Mouse (Mus musculus): Measurements from ENCODE around the gene Bin2. TPM values are rescaled to one million over a fixed set of nuclear protein-coding genes. Genes with fewer than 3 reads are reported as not detected.

Bin2 gene
- polyA plus RNA-seq, 1 experiment from 2014 or later: 2.2 TPM

DNA sequence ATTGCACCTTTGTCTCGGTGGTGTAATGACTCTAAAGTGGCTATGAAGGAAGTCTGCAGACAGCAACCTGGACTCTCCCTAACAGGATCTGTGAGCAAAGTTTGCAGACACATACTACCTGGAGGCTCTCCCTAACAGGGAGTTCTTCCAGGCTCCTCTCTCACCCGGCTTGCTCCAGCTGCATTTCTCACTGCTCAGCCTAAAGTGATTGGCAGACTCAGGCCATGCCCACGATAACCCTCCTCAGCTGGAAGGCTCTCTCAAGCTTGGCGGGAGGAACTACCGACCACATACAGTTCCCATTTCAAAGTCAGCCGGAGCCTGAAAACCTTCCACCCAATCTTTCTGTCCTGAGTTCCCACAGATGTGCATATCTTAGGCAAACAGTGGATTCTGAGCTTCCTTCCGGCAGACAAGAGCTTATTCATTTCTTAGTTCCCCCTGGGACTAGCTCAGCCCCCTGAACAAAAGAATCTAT is 3.1 kb downstream of the Bin2 start:
- Histone ChIP-seq H3K9ac (no peak overlapping the region), H3K4me2 (0 out of 2 replicates have a peak overlapping the region, but pooled peaks have one; percentile 11), H3K36me3 (no peaks in the 10 kb centered on the region), H3K4me1 (replicated peaks) (peaks cover 12% of the 10 kb centered on the region), H3K27ac (replicated peaks) (no peak overlapping the region), H3K27me3 (no peaks in the 10 kb centered on the region), H3K9me3 (no peaks in the 10 kb centered on the region), H3K4me3 (no peak overlapping the region)
- WGBS: 11% methylated on average over 7 of the region's 7 CpGs
- ATAC-seq (ENCODE audit: low FRiP score, low read depth): no peak

DNA sequence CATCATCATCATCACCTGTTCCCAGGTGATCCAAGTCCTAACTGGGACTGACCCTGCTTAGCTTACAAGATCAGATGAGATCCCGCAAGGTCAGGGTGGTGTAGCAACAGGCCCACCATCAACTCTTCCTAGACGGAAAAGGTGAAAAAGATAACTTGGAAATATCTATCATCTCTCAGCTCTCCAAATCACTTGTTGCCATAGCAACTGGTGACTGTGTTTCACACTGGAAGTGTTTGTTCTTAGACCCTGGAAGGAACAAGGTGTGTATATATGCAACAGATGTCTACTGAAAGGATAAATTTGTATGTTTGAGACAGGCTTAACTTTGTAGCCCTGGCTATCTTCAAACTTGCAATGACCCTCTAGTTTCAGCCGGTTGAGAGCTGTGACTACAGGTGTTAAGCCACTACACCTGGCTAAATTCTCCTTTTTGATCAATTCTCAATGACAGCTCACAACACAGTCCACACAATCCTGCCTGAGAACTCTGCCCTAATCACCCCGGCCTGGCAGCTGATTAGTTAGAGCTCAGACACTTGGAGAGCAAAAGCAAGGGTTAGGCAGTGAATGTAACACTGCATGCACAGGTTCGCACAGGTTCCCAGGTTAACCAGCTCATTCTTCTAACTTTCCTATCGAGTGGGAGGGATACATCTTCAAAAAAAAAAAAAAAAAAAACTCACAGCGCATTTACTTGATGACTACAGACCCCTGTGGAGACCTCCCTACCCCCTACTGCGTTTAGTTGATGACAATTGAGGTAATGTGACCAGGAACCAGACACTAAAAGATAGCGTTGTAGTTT is 3.7 kb downstream of the Bin2 start:
- H3K4me1 ChIP-seq (replicated peaks): peaks cover 12% of the 10 kb centered on the region
- H3K27ac ChIP-seq (replicated peaks): no peak overlapping the region
- H3K36me3 ChIP-seq: no peaks in the 10 kb centered on the region
- H3K4me3 ChIP-seq: no peak overlapping the region
- 47% methylated on average over 9 of the region's 9 CpGs for WGBS
- H3K9me3 ChIP-seq: no peaks in the 10 kb centered on the region
- no peak overlapping the region for H3K9ac ChIP-seq
- H3K4me2 ChIP-seq: no peak overlapping the region
- no peak for ATAC-seq (ENCODE audit: low FRiP score, low read depth)
- H3K27me3 ChIP-seq: no peaks in the 10 kb centered on the region

DNA sequence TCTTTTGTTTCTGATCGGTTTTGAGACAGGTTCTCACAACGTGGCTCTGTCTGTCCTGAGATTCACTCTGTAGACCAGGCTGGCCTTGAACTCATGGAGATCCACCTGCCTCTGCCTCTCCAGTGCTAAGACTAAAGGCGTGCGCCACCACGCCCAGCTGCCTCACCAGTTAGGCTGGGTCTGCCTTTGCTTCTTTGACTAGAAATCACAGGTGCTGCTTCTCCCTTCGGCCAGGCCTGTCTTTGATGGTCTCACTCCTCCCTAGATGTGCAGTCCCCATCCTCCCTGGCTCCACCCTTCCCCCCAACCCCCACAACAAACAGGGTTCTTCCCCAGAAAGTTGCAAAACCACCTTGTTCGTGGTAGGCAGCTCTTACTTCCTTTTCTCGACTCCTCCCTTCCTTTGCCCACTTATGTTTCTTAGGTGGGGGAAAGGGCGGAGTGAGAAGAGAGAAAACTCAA is 4.5 kb downstream of the Bin2 start:
- ATAC-seq (ENCODE audit: low FRiP score, low read depth): no peak
- Histone ChIP-seq H3K27me3 (no peaks in the 10 kb centered on the region), H3K4me1 (replicated peaks) (peaks cover 12% of the 10 kb centered on the region), H3K9ac (no peak overlapping the region), H3K9me3 (no peaks in the 10 kb centered on the region), H3K36me3 (no peaks in the 10 kb centered on the region), H3K4me2 (no peak overlapping the region), H3K4me3 (no peak overlapping the region), H3K27ac (replicated peaks) (no peak overlapping the region)
- WGBS: 84% methylated on average over 9 of the region's 9 CpGs

DNA sequence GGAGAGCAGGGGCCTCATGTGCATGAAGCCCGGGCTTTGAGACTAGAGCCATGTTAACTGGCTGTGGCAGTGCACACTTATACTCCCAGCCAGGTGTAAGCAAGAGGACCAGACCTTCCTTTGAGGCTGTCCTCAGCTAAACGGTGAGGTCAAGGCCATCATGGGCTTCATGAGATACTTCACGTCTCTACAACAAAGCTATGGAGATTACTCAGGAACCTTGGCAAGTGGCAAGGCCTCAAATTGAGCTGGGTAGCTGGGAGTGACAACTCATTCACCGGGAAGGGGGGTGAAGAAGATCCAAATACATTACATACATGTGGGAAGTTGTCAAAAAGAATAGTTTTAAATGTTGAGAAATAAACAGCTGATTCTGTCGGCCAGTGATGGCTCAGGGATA is 8.5 kb downstream of the Bin2 start:
- WGBS: 90% methylated on average over 5 of the region's 5 CpGs
- H3K36me3 ChIP-seq: no peaks in the 10 kb centered on the region
- H3K9ac ChIP-seq: no peak overlapping the region
- no peaks in the 10 kb centered on the region for H3K27me3 ChIP-seq
- H3K27ac ChIP-seq (replicated peaks): no peak overlapping the region
- H3K4me1 ChIP-seq (replicated peaks): peaks cover 2% of the 10 kb centered on the region; the same call in 1 of the 2 replicates
- H3K4me3 ChIP-seq: no peak overlapping the region
- no peak for ATAC-seq (ENCODE audit: low FRiP score, low read depth)
- no peaks in the 10 kb centered on the region for H3K9me3 ChIP-seq
- H3K4me2 ChIP-seq: no peak overlapping the region

DNA sequence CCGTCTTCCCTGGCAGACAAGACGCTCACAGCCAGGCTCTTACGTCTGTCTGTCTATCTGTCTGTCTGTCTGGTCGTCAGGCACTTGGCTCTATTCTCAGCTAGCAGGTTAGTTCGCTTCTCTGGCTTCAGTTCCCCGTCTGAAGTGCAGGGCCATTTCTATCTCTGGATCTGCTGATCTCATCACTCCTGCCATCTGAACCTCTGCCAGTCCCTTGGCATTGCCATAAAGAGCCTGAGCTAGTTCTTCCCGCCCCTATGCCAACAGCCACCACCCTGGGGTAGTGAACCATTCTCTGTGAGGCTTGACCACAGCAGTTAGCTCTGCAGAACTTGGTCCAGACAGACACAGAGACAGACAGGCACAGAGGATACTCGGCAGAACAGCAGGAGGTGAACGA is 9.0 kb downstream of the Bin2 start:
- Histone ChIP-seq H3K4me3 (no peak overlapping the region), H3K9ac (no peak overlapping the region), H3K27ac (replicated peaks) (no peak overlapping the region), H3K9me3 (no peaks in the 10 kb centered on the region), H3K27me3 (no peaks in the 10 kb centered on the region), H3K4me1 (replicated peaks) (no peaks in the 10 kb centered on the region), H3K4me2 (no peak overlapping the region), H3K36me3 (no peaks in the 10 kb centered on the region)
- 84% methylated on average over 9 of the region's 9 CpGs for WGBS
- ATAC-seq (ENCODE audit: low FRiP score, low read depth): no peak

DNA sequence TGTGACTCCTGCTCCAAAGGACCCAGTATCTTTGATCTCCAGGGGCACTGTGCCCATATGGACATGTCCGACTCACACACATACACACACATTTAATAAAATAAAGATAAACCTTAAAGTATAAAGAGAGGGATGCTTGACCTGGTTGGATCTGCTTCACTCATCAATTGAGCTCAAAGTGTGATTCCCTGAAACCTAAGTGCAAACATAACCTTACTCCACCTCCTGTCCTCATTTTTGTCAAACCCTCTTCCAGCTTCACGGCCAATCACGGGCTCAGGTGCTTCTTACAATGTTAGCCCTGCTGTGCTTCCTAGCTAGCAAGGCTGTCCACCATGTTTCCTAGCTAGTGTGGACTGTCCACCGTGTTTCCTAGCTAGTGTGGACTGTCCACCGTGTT is 14.2 kb downstream of the Bin2 start:
- H3K27ac ChIP-seq (replicated peaks): no peak overlapping the region
- H3K4me3 ChIP-seq: no peak overlapping the region
- no peaks in the 10 kb centered on the region for H3K9me3 ChIP-seq
- no peaks in the 10 kb centered on the region for H3K36me3 ChIP-seq
- H3K9ac ChIP-seq: no peak overlapping the region
- H3K27me3 ChIP-seq: no peaks in the 10 kb centered on the region
- H3K4me1 ChIP-seq (replicated peaks): no peaks in the 10 kb centered on the region
- ATAC-seq (ENCODE audit: low FRiP score, low read depth): no peak
- WGBS: 89% methylated on average over 5 of the region's 5 CpGs
- H3K4me2 ChIP-seq: no peak overlapping the region

DNA sequence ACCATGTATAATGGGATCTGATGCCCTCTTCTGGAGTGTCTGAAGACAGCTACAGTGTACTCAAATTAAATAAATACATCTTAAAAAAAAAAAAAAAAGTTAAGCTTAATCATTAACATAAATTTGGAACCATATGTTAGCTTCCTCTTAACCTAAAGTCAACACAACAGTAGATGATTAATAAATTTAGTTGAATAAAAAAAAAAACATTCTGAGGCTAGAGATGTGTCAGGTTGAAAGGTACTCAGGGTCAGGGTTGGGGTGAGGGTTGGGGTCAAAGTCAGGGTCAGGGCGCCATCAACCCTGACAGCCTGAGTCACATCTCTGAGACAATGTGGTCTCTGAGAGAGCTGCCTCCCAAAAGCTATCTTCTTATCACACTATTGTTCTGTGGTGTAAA is 15.1 kb downstream of the Bin2 start:
- Histone ChIP-seq H3K4me3 (no peak overlapping the region), H3K27me3 (no peaks in the 10 kb centered on the region), H3K36me3 (no peaks in the 10 kb centered on the region), H3K9ac (no peak overlapping the region), H3K27ac (replicated peaks) (no peak overlapping the region), H3K4me2 (no peak overlapping the region), H3K4me1 (replicated peaks) (no peaks in the 10 kb centered on the region), H3K9me3 (no peaks in the 10 kb centered on the region)
- ATAC-seq (ENCODE audit: low FRiP score, low read depth): no peak
- 96% methylated on average over 1 of the region's 1 CpGs for WGBS

DNA sequence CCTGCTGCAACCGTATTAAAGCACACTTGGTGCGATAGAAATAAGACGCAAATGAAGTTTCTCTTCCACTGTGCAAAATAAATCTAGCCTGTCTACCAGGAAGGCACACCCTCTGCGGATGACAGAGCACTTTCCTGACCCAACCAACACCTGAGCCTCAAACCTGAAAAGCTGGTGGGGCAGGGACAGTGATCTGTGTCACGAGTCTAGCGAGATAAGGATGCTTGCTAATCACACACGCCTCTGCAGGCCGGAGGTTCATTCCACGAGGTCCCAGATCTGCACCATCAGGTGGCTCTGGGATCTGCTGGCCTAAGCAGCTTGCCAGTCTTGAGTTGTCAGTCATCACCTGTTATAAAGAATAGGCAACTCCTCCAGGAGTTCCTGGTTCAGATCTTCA is 17.7 kb downstream of the Bin2 start:
- Histone ChIP-seq H3K4me1 (replicated peaks) (no peaks in the 10 kb centered on the region), H3K9me3 (no peaks in the 10 kb centered on the region), H3K36me3 (no peaks in the 10 kb centered on the region), H3K27ac (replicated peaks) (no peak overlapping the region), H3K9ac (no peak overlapping the region), H3K4me2 (no peak overlapping the region), H3K4me3 (no peak overlapping the region), H3K27me3 (no peaks in the 10 kb centered on the region)
- WGBS: 89% methylated on average over 9 of the region's 9 CpGs
- no peak for ATAC-seq (ENCODE audit: low FRiP score, low read depth)

DNA sequence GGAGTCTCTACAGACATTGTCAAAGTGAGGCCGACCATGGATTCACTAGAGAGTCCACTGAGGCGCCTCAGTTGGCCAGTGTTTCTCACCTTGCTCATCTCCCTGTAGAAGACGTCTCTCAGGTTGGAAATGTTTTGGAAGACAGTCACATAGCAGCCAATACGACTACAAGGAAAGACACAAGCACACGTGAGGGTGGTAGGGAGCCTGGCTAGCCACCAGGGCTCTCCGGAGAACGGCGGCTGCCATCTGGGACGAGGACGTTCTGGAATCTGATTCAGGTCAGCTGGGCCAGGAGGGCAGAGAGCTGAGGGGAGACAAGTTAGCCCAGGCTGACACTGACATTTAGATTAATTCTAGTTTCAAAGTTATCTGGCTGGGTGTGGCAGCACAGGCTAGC is 19.2 kb downstream of the Bin2 start:
- 85% methylated on average over 10 of the region's 10 CpGs for WGBS
- Histone ChIP-seq H3K36me3 (no peaks in the 10 kb centered on the region), H3K27ac (replicated peaks) (no peak overlapping the region), H3K9me3 (no peaks in the 10 kb centered on the region), H3K4me3 (no peak overlapping the region), H3K27me3 (no peaks in the 10 kb centered on the region), H3K4me2 (no peak overlapping the region), H3K4me1 (replicated peaks) (no peaks in the 10 kb centered on the region), H3K9ac (no peak overlapping the region)
- ATAC-seq (ENCODE audit: low FRiP score, low read depth): no peak

DNA sequence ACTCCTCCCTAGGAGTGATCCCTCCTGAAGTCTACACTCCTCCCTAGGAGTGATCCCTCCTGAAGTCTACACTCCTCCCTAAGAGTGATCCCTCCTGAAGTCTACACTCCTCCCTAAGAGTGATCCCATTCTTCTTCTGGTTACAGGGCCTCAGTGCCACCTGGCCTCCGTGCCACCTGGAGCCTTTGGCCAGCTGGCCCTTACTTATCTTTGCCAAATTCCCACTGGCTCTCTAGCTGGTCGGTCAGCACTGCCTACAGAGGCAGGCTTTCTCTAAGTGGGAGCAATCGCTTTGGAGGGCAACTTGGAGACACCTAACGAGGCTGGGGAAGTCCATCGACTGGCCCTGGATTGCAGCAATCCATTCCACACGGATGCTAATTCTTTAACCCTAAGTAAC is 23.2 kb downstream of the Bin2 start:
- Histone ChIP-seq H3K27ac (replicated peaks) (no peak overlapping the region), H3K4me3 (no peak overlapping the region), H3K9me3 (no peaks in the 10 kb centered on the region), H3K27me3 (no peaks in the 10 kb centered on the region), H3K4me2 (no peak overlapping the region), H3K9ac (no peak overlapping the region), H3K36me3 (no peaks in the 10 kb centered on the region), H3K4me1 (replicated peaks) (no peaks in the 10 kb centered on the region)
- ATAC-seq (ENCODE audit: low FRiP score, low read depth): no peak
- WGBS: 87% methylated on average over 6 of the region's 6 CpGs

DNA sequence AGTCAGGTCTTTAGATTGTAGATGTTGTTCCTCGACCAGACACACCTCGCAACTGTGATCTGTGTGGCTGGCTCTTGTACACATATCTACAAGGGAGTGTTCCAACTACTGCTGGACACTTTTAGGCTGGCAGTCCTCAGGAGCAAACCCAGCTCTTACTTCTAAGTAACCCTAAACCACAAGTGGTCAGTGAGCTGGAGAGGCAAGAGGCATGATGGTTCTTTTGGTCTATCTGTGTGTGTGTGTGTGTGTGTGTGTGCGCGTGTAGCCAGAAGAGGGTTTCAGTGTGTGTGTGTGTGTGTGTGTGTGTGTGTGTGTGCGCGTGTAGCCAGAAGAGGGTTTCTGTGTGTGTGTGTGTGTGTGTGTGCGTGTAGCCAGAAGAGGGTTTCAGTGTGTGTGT is 26.9 kb downstream of the Bin2 start:
- no peak for ATAC-seq (ENCODE audit: low FRiP score, low read depth)
- Histone ChIP-seq H3K4me3 (no peak overlapping the region), H3K27me3 (peaks cover 16% of the 10 kb centered on the region), H3K9ac (no peak overlapping the region), H3K27ac (replicated peaks) (no peak overlapping the region), H3K9me3 (no peaks in the 10 kb centered on the region), H3K4me1 (replicated peaks) (no peaks in the 10 kb centered on the region), H3K36me3 (no peaks in the 10 kb centered on the region), H3K4me2 (no peak overlapping the region)
- WGBS: 91% methylated on average over 7 of the region's 7 CpGs

DNA sequence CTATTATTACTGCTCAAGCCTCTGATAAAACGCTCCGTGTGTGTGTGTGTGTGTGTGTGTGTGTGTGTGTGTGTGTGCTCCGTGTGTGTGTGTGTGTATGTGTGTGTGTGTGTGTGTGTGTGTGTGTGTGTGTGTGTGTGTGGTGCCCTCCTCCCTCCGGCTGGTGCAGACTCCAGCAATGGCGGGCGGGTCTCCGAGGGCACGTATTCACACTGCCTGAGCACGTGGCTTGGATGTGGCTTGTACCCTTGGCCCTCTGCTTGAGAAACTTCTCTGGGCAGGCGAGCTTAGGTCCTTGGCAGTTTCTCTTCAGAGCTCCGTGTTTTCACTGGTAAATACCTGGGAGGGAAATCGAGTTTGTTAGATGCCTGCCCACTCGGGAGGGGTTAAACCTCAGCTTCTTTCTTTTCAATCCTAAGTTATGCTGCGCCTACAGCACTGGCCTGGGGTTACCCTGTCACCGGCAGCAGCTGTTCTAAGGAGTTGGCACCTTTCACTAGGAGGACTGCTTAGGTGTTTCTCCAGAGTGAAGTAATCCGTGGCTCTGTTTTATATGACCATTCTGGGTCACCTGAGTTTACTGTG is 28.0 kb downstream of the Bin2 start:
- no peaks in the 10 kb centered on the region for H3K36me3 ChIP-seq
- ATAC-seq (ENCODE audit: low FRiP score, low read depth): no peak
- H3K9ac ChIP-seq: no peak overlapping the region
- no peak overlapping the region for H3K4me2 ChIP-seq
- H3K27ac ChIP-seq (replicated peaks): no peak overlapping the region
- peaks cover 27% of the 10 kb centered on the region for H3K27me3 ChIP-seq
- no peak overlapping the region for H3K4me3 ChIP-seq
- WGBS: 71% methylated on average over 15 of the region's 16 CpGs
- peaks cover 11% of the 10 kb centered on the region for H3K4me1 ChIP-seq (replicated peaks)
- H3K9me3 ChIP-seq: no peaks in the 10 kb centered on the region

Data from hindbrain, embryonic 15.5 days (tissue).